ENCODE assay signal across 18 mouse cellular contexts in genomic region chr1:171663757-171664156, GRCm38 (mm10). TPM values are rescaled to one million over a fixed set of nuclear protein-coding genes. Genes with fewer than 3 reads are reported as not detected.
"Had no signal": no experiment of that assay in that cellular context is flagged by ENCODE, and none has a peak within 500 bp of the region (broad histone marks: within the 10 kb centered on the region; RNA-seq: fewer than 3 reads in every experiment).

No protein-coding gene starts in this region.

- DNase-seq: liver, postnatal 0 days; lung, adult 2 months; lung, postnatal 14 days; lung, postnatal 4 days; midbrain, embryonic 14.5 days; retina, postnatal 1 day; right cerebral cortex, adult 18-20 months; right cerebral cortex, postnatal 25 days; thymus, adult 2 months; thymus, postnatal 25 days; thymus, postnatal 4 days had no signal

- ATAC-seq: liver, postnatal 0 days; lung, postnatal 0 days; midbrain, embryonic 16.5 days had no signal

RNA-seq across cellular contexts. Expression of gene Slamf7, which starts 10.9 kb away (rescaled TPM):
- polyA plus RNA-seq: midbrain, embryonic 10.5 days; midbrain, embryonic 12.5 days; midbrain, embryonic 16.5 days; myocyte; neural tube, embryonic 11.5 days; neural tube, embryonic 13.5 days had no signal

RNA-seq across cellular contexts. Expression of gene Cd48, which starts 18.1 kb away (rescaled TPM):
- polyA plus RNA-seq: myocyte had no signal

RNA-seq across cellular contexts. Expression of gene Ly9, which starts 56.5 kb away (rescaled TPM):
- polyA plus RNA-seq: midbrain, embryonic 10.5 days; midbrain, embryonic 12.5 days; midbrain, embryonic 14.5 days; myocyte; neural tube, embryonic 11.5 days had no signal
